In the genomic region with DNA sequence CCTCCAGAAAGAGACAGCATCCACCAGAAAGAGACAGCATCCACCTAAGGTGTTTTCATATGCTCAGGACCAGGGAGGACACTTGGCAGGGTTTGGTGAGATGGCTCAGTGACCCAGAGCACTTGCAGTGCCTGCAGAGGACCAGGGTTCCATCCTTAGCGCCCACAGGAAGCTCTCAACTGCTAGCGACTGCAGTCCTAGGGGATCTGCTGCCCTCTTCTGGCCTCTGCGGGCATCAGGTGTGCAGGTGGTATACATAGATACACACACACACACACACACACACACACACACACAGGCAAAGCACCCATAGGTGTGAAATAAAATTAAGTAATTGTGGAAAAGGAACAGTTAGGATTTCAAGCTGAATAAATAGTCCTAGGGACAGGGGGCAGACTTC, we compare ENCODE assay signal across 25 mouse cellular contexts.
DNase-seq lines count a peak whose midpoint lies in the region; ATAC-seq and TF ChIP-seq lines count a peak whose summit lies in the region.
"Had no signal": no experiment of that assay in that cellular context is flagged by ENCODE, and none has a peak within 500 bp of the region (broad histone marks: within the 10 kb centered on the region; RNA-seq: fewer than 3 reads in every experiment).

No protein-coding gene starts in this region.

- no peak for DNase-seq in kidney, adult 2 months
- no peak for DNase-seq in kidney, postnatal 10 days
- DNase-seq in left cerebral cortex, adult 2 months (ENCODE audit: extremely low spot score in 1 of 2, low spot score in 2 of 2) = no peak
- DNase-seq in left cerebral cortex, adult 9 months (ENCODE audit: low spot score in 2 of 2) = no peak
- DNase-seq in MEL (ENCODE audit: low read depth, low spot score) = no peak
- no peak for DNase-seq in heart, postnatal 14 days
- no peak for DNase-seq in midbrain, embryonic 10.5 days (ENCODE audit: low spot score)
- DNase-seq: adrenal gland, postnatal 10 days; cerebellum, adult 8-10 months; embryo, embryonic 11 days; gastrocnemius, adult 2 months; heart, postnatal 4 days; lung, adult 18-20 months had no signal

- no peak for TF ChIP-seq EP300 in MEL (IDR thresholded peaks at IDR 0.05; ENCODE audit: low read depth in 1 of 2, low read length in 2 of 2)

- no peaks in the 10 kb centered on the region for H3K79me2 ChIP-seq in MEL (ENCODE audit: control insufficient read depth, insufficient read depth, low read length, poor library complexity)

- TF ChIP-seq POLR2A in kidney, adult 2 months (IDR thresholded peaks at IDR 0.05; ENCODE audit: low read depth, low read length) = no peak
- no peak for TF ChIP-seq POLR2A in MEL (IDR thresholded peaks at IDR 0.05; ENCODE audit: control insufficient read depth in 1 of 2, insufficient read depth in 1 of 2, low read depth in 1 of 2, low read length in 2 of 2, poor library complexity in 1 of 2)

- no peak overlapping the region for H3K4me3 ChIP-seq in kidney, adult 2 months (ENCODE audit: insufficient read depth, low read depth, low read length)
- H3K4me3 ChIP-seq in left cerebral cortex, adult 2 months = no peak overlapping the region
- no peak overlapping the region for H3K4me3 ChIP-seq in MEL (ENCODE audit: control insufficient read depth in 1 of 2, insufficient read depth in 1 of 2, low read depth in 2 of 2, low read length in 2 of 2)
- H3K4me3 ChIP-seq in stomach, embryonic 14.5 days (ENCODE audit: low read depth, low read length) = no peak overlapping the region
- H3K4me3 ChIP-seq in midbrain, embryonic 10.5 days = no peak overlapping the region
- H3K4me3 ChIP-seq: embryonic facial prominence, embryonic 13.5 days; erythroblast, embryonic 14.5 days; forebrain, embryonic 12.5 days; gastrocnemius, adult 2 months; heart, embryonic 15.5 days; limb, embryonic 13.5 days; liver, embryonic 12.5 days had no signal

- TF ChIP-seq RAD21 in MEL (IDR thresholded peaks at IDR 0.05; ENCODE audit: low read depth, low read length) = peak; percentile 1; the same call in 1 of the 2 replicates

- ATAC-seq in stomach, embryonic 14.5 days (ENCODE audit: insufficient number of reproducible peaks, insufficient read depth, low FRiP score, low read depth) = no peak
- ATAC-seq: activated CD4-positive, CD25-positive, alpha-beta regulatory T cell, adult 4 months; inflammation-experienced regulatory T-cells, adult 6 months; liver, embryonic 12.5 days had no signal

- intact Hi-C loops in left cerebral cortex, adult 2 months (cut with DNase I) = no loop called here
- intact Hi-C loops in heart, postnatal 14 days (cut with DNase I) = loop anchor here (5.0 kb wide), 1 partner anchor 62 kb away; a partner anchor contains a TSS

- no peak overlapping the region for H3K4me2 ChIP-seq in stomach, embryonic 14.5 days (replicated peaks; ENCODE audit: low read depth, low read length)
- H3K4me2 ChIP-seq: embryonic facial prominence, embryonic 13.5 days; forebrain, embryonic 12.5 days; heart, embryonic 15.5 days; hindbrain, embryonic 14.5 days; limb, embryonic 13.5 days; liver, embryonic 12.5 days; midbrain, embryonic 11.5 days had no signal

- no peaks in the 10 kb centered on the region for H3K36me3 ChIP-seq in kidney, adult 2 months (ENCODE audit: control insufficient read depth, insufficient read depth, low read length)
- no peaks in the 10 kb centered on the region for H3K36me3 ChIP-seq in MEL (ENCODE audit: control insufficient read depth in 1 of 2, insufficient read depth in 2 of 2, low read length in 2 of 2)
- H3K36me3 ChIP-seq in stomach, embryonic 14.5 days (ENCODE audit: control insufficient read depth, insufficient read depth, low read length) = 0 out of 2 replicates have a peak, but pooled peaks cover 3% of the 10 kb centered on the region
- no peaks in the 10 kb centered on the region for H3K36me3 ChIP-seq in midbrain, embryonic 10.5 days
- H3K36me3 ChIP-seq: forebrain, embryonic 12.5 days; G1E; heart, embryonic 15.5 days; limb, embryonic 13.5 days; liver, embryonic 12.5 days had no signal

- TF ChIP-seq CTCF in kidney, adult 2 months (conservative IDR thresholded peaks at IDR 0.05; ENCODE audit: insufficient read depth, insufficient read length, low read depth, low read length) = no peak
- peak; percentile 5; the same call in 1 of the 2 replicates for TF ChIP-seq CTCF in left cerebral cortex, adult 2 months (IDR thresholded peaks at IDR 0.05)
- TF ChIP-seq CTCF in MEL (IDR thresholded peaks at IDR 0.05 in 2 of 3, conservative IDR thresholded peaks at IDR 0.05 in 1 of 3; ENCODE audit: control insufficient read depth in 1 of 3, insufficient read depth in 1 of 3, low read depth in 2 of 3, low read length in 3 of 3, poor library complexity in 1 of 3, severe bottlenecking in 1 of 3) = peak in 1 of 3 experiments; percentile 17; a peak in 1 of 6 replicates

- H3K27me3 ChIP-seq in kidney, adult 2 months (replicated peaks; ENCODE audit: control insufficient read depth, insufficient read depth, low read length) = no peaks in the 10 kb centered on the region
- no peaks in the 10 kb centered on the region for H3K27me3 ChIP-seq in MEL (ENCODE audit: control insufficient read depth in 1 of 2, insufficient read depth in 2 of 2, low read length in 2 of 2)
- H3K27me3 ChIP-seq in stomach, embryonic 14.5 days (ENCODE audit: control insufficient read depth, insufficient read depth, low read length) = no peaks in the 10 kb centered on the region
- no peaks in the 10 kb centered on the region for H3K27me3 ChIP-seq in midbrain, embryonic 10.5 days (ENCODE audit: low read depth, poor library complexity, severe bottlenecking)
- H3K27me3 ChIP-seq: embryonic facial prominence, embryonic 13.5 days; forebrain, embryonic 12.5 days; heart, embryonic 15.5 days; limb, embryonic 13.5 days; liver, embryonic 12.5 days had no signal

- WGBS in kidney, adult 2 months = 97% methylated on average over 3 of the region's 3 CpGs
- WGBS in stomach, embryonic 14.5 days = 98% methylated on average over 3 of the region's 3 CpGs
- 95% methylated on average over 3 of the region's 3 CpGs for WGBS in midbrain, embryonic 10.5 days

- H3K9ac ChIP-seq in MEL (ENCODE audit: control insufficient read depth, low read depth, low read length, poor library complexity, severe bottlenecking) = no peak overlapping the region
- no peak overlapping the region for H3K9ac ChIP-seq in stomach, embryonic 14.5 days (replicated peaks; ENCODE audit: low read depth, low read length)
- H3K9ac ChIP-seq: embryonic facial prominence, embryonic 13.5 days; forebrain, embryonic 12.5 days; heart, embryonic 15.5 days; hindbrain, embryonic 14.5 days; limb, embryonic 13.5 days; liver, embryonic 12.5 days had no signal

- no peaks in the 10 kb centered on the region for H3K4me1 ChIP-seq in kidney, adult 2 months (ENCODE audit: control insufficient read depth, insufficient read depth, low read length)
- H3K4me1 ChIP-seq in MEL (ENCODE audit: control insufficient read depth in 1 of 2, insufficient read depth in 2 of 2, low read length in 2 of 2) = no peaks in the 10 kb centered on the region
- no peaks in the 10 kb centered on the region for H3K4me1 ChIP-seq in stomach, embryonic 14.5 days (ENCODE audit: control insufficient read depth, insufficient read depth, low read length)
- peaks cover 13% of the 10 kb centered on the region for H3K4me1 ChIP-seq in midbrain, embryonic 10.5 days
- H3K4me1 ChIP-seq: embryonic facial prominence, embryonic 13.5 days; liver, embryonic 12.5 days had no signal

- no peaks in the 10 kb centered on the region for H3K9me3 ChIP-seq in MEL (replicated peaks; ENCODE audit: insufficient read depth, low read length)
- no peaks in the 10 kb centered on the region for H3K9me3 ChIP-seq in stomach, embryonic 14.5 days (ENCODE audit: control insufficient read depth, low read depth, low read length)
- 0 out of 2 replicates have a peak, but pooled peaks cover 3% of the 10 kb centered on the region for H3K9me3 ChIP-seq in midbrain, embryonic 10.5 days (replicated peaks)
- H3K9me3 ChIP-seq: forebrain, embryonic 12.5 days; G1E; heart, embryonic 15.5 days; limb, embryonic 13.5 days; liver, embryonic 12.5 days had no signal

- peak overlapping the region; percentile 43 for H3K27ac ChIP-seq in kidney, adult 2 months (ENCODE audit: insufficient read depth, low read depth, low read length)
- no peak overlapping the region for H3K27ac ChIP-seq in left cerebral cortex, adult 2 months
- H3K27ac ChIP-seq in MEL (ENCODE audit: control insufficient read depth, low read depth, low read length) = no peak overlapping the region
- H3K27ac ChIP-seq in stomach, embryonic 14.5 days (ENCODE audit: low read length) = peak overlapping the region; percentile 33; the same call in 1 of the 2 replicates
- H3K27ac ChIP-seq in midbrain, embryonic 10.5 days (replicated peaks) = no peak overlapping the region
- H3K27ac ChIP-seq: embryonic facial prominence, embryonic 13.5 days; forebrain, embryonic 12.5 days; heart, embryonic 15.5 days; hindbrain, embryonic 14.5 days; limb, embryonic 13.5 days; liver, embryonic 12.5 days had no signal

TF ChIP-seq in MEL, 35 proteins besides CTCF, POLR2A, EP300 and RAD21:
- TF ChIP-seq NELFE (IDR thresholded peaks at IDR 0.05; ENCODE audit: low read depth, low read length) (no peak), MAFK (IDR thresholded peaks at IDR 0.05; ENCODE audit: borderline replicate concordance, low read depth, low read length) (no peak)

Comparison
In these comparisons a context has a peak if more than half of its experiments do, and no peak if none do; other contexts are left out.
1. H3K27ac ChIP-seq: peak in kidney, adult 2 months (single experiment) and stomach, embryonic 14.5 days (single experiment); none in left cerebral cortex, adult 2 months (single experiment), MEL (single experiment) and midbrain, embryonic 10.5 days (single experiment).